Mouse (Mus musculus): ENCODE data around the gene Unc13c. TPM values are rescaled to one million over a fixed set of nuclear protein-coding genes. Genes with fewer than 3 reads are reported as not detected.

The Unc13c gene
- polyA plus RNA-seq, 1 experiment from 2014 or later: 7.6 TPM

- no peak for ATAC-seq
- no peak overlapping the region for H3K4me3 ChIP-seq (ENCODE audit: low read length)
- no peaks in the 10 kb centered on the region for H3K4me1 ChIP-seq (ENCODE audit: control insufficient read depth, insufficient read depth, low read depth, low read length)
- no peaks in the 10 kb centered on the region for H3K9me3 ChIP-seq (ENCODE audit: control insufficient read depth, low read length)
- no peaks in the 10 kb centered on the region for H3K36me3 ChIP-seq (ENCODE audit: control insufficient read depth, insufficient read depth, low read length)
- H3K27ac ChIP-seq (ENCODE audit: low read depth, low read length): no peak overlapping the region
- no peak overlapping the region for H3K4me2 ChIP-seq (ENCODE audit: low read length)
- H3K27me3 ChIP-seq (replicated peaks; ENCODE audit: control insufficient read depth, insufficient read depth, low read length): no peaks in the 10 kb centered on the region
- H3K9ac ChIP-seq (ENCODE audit: low read depth, low read length): no peak overlapping the region
- WGBS: 55% methylated on average over 2 of the region's 2 CpGs
These were observed 271.7 kb downstream of the Unc13c start for GRCm38 (mm10) chr9:73697103-73697502.

GRCm38 (mm10) chr9:73681580-73681979 is 287.2 kb downstream of the Unc13c start:
- Histone ChIP-seq H3K36me3 (ENCODE audit: control insufficient read depth, insufficient read depth, low read length) (no peaks in the 10 kb centered on the region), H3K27me3 (replicated peaks; ENCODE audit: control insufficient read depth, insufficient read depth, low read length) (no peaks in the 10 kb centered on the region), H3K4me1 (ENCODE audit: control insufficient read depth, insufficient read depth, low read depth, low read length) (no peaks in the 10 kb centered on the region), H3K4me2 (ENCODE audit: low read length) (no peak overlapping the region), H3K9me3 (ENCODE audit: control insufficient read depth, low read length) (no peaks in the 10 kb centered on the region), H3K4me3 (ENCODE audit: low read length) (no peak overlapping the region), H3K27ac (ENCODE audit: low read depth, low read length) (no peak overlapping the region), H3K9ac (ENCODE audit: low read depth, low read length) (no peak overlapping the region)
- 73% methylated on average over 2 of the region's 2 CpGs for WGBS
- no peak for ATAC-seq

GRCm38 (mm10) chr9:73680545-73681495 is 287.9 kb downstream of the Unc13c start:
- H3K4me3 ChIP-seq (ENCODE audit: low read length): no peak overlapping the region
- H3K36me3 ChIP-seq (ENCODE audit: control insufficient read depth, insufficient read depth, low read length): no peaks in the 10 kb centered on the region
- H3K4me1 ChIP-seq (ENCODE audit: control insufficient read depth, insufficient read depth, low read depth, low read length): no peaks in the 10 kb centered on the region
- no peaks in the 10 kb centered on the region for H3K27me3 ChIP-seq (replicated peaks; ENCODE audit: control insufficient read depth, insufficient read depth, low read length)
- no peak overlapping the region for H3K27ac ChIP-seq (ENCODE audit: low read depth, low read length)
- 52% methylated on average over 13 of the region's 13 CpGs for WGBS
- H3K4me2 ChIP-seq (ENCODE audit: low read length): no peak overlapping the region
- H3K9me3 ChIP-seq (ENCODE audit: control insufficient read depth, low read length): no peaks in the 10 kb centered on the region
- ATAC-seq: peak; percentile 67
- no peak overlapping the region for H3K9ac ChIP-seq (ENCODE audit: low read depth, low read length)

GRCm38 (mm10) chr9:73671656-73672212 is 297.0 kb downstream of the Unc13c start:
- Histone ChIP-seq H3K27ac (ENCODE audit: low read depth, low read length) (no peak overlapping the region), H3K4me1 (ENCODE audit: control insufficient read depth, insufficient read depth, low read depth, low read length) (no peaks in the 10 kb centered on the region), H3K4me2 (ENCODE audit: low read length) (no peak overlapping the region), H3K36me3 (ENCODE audit: control insufficient read depth, insufficient read depth, low read length) (no peaks in the 10 kb centered on the region), H3K27me3 (replicated peaks; ENCODE audit: control insufficient read depth, insufficient read depth, low read length) (no peaks in the 10 kb centered on the region), H3K4me3 (ENCODE audit: low read length) (no peak overlapping the region), H3K9me3 (ENCODE audit: control insufficient read depth, low read length) (no peaks in the 10 kb centered on the region), H3K9ac (ENCODE audit: low read depth, low read length) (no peak overlapping the region)
- WGBS: 41% methylated on average over 6 of the region's 6 CpGs
- ATAC-seq: no peak

- H3K4me1 ChIP-seq (ENCODE audit: control insufficient read depth, insufficient read depth, low read depth, low read length): no peaks in the 10 kb centered on the region
- H3K9ac ChIP-seq (ENCODE audit: low read depth, low read length): no peak overlapping the region
- H3K4me3 ChIP-seq (ENCODE audit: low read length): no peak overlapping the region
- H3K27ac ChIP-seq (ENCODE audit: low read depth, low read length): no peak overlapping the region
- WGBS: 84% methylated on average over 2 of the region's 2 CpGs
- H3K27me3 ChIP-seq (replicated peaks; ENCODE audit: control insufficient read depth, insufficient read depth, low read length): no peaks in the 10 kb centered on the region
- H3K4me2 ChIP-seq (ENCODE audit: low read length): no peak overlapping the region
- no peak for ATAC-seq
- H3K36me3 ChIP-seq (ENCODE audit: control insufficient read depth, insufficient read depth, low read length): no peaks in the 10 kb centered on the region
- H3K9me3 ChIP-seq (ENCODE audit: control insufficient read depth, low read length): no peaks in the 10 kb centered on the region
These were observed 298.7 kb downstream of the Unc13c start for GRCm38 (mm10) chr9:73670040-73670439.

- no peaks in the 10 kb centered on the region for H3K9me3 ChIP-seq (ENCODE audit: control insufficient read depth, low read length)
- H3K27me3 ChIP-seq (replicated peaks; ENCODE audit: control insufficient read depth, insufficient read depth, low read length): no peaks in the 10 kb centered on the region
- H3K36me3 ChIP-seq (ENCODE audit: control insufficient read depth, insufficient read depth, low read length): no peaks in the 10 kb centered on the region
- no peaks in the 10 kb centered on the region for H3K4me1 ChIP-seq (ENCODE audit: control insufficient read depth, insufficient read depth, low read depth, low read length)
- no peak overlapping the region for H3K4me3 ChIP-seq (ENCODE audit: low read length)
- no peak overlapping the region for H3K4me2 ChIP-seq (ENCODE audit: low read length)
- 91% methylated on average over 7 of the region's 7 CpGs for WGBS
- no peak overlapping the region for H3K9ac ChIP-seq (ENCODE audit: low read depth, low read length)
- no peak overlapping the region for H3K27ac ChIP-seq (ENCODE audit: low read depth, low read length)
- no peak for ATAC-seq
These were observed 305.9 kb downstream of the Unc13c start for GRCm38 (mm10) chr9:73662839-73663238.

GRCm38 (mm10) chr9:73649088-73649487 is 319.7 kb downstream of the Unc13c start:
- no peaks in the 10 kb centered on the region for H3K4me1 ChIP-seq (ENCODE audit: control insufficient read depth, insufficient read depth, low read depth, low read length)
- no peak overlapping the region for H3K4me2 ChIP-seq (ENCODE audit: low read length)
- H3K9me3 ChIP-seq (ENCODE audit: control insufficient read depth, low read length): no peaks in the 10 kb centered on the region
- peaks cover 2% of the 10 kb centered on the region; the same call in 1 of the 2 replicates for H3K36me3 ChIP-seq (ENCODE audit: control insufficient read depth, insufficient read depth, low read length)
- no peak for ATAC-seq
- H3K27me3 ChIP-seq (replicated peaks; ENCODE audit: control insufficient read depth, insufficient read depth, low read length): no peaks in the 10 kb centered on the region
- WGBS: 86% methylated on average over 1 of the region's 1 CpGs
- no peak overlapping the region for H3K9ac ChIP-seq (ENCODE audit: low read depth, low read length)
- H3K4me3 ChIP-seq (ENCODE audit: low read length): no peak overlapping the region
- H3K27ac ChIP-seq (ENCODE audit: low read depth, low read length): no peak overlapping the region

GRCm38 (mm10) chr9:73638119-73638518 is 330.6 kb downstream of the Unc13c start:
- no peaks in the 10 kb centered on the region for H3K4me1 ChIP-seq (ENCODE audit: control insufficient read depth, insufficient read depth, low read depth, low read length)
- H3K4me2 ChIP-seq (ENCODE audit: low read length): no peak overlapping the region
- H3K9me3 ChIP-seq (ENCODE audit: control insufficient read depth, low read length): no peaks in the 10 kb centered on the region
- H3K27ac ChIP-seq (ENCODE audit: low read depth, low read length): no peak overlapping the region
- H3K9ac ChIP-seq (ENCODE audit: low read depth, low read length): no peak overlapping the region
- H3K36me3 ChIP-seq (ENCODE audit: control insufficient read depth, insufficient read depth, low read length): no peaks in the 10 kb centered on the region
- WGBS: 91% methylated on average over 1 of the region's 1 CpGs
- ATAC-seq: no peak
- no peaks in the 10 kb centered on the region for H3K27me3 ChIP-seq (replicated peaks; ENCODE audit: control insufficient read depth, insufficient read depth, low read length)
- no peak overlapping the region for H3K4me3 ChIP-seq (ENCODE audit: low read length)

GRCm38 (mm10) chr9:73625171-73625570 is 343.6 kb downstream of the Unc13c start:
- no peak overlapping the region for H3K4me3 ChIP-seq (ENCODE audit: low read length)
- H3K4me2 ChIP-seq (ENCODE audit: low read length): no peak overlapping the region
- no peaks in the 10 kb centered on the region for H3K4me1 ChIP-seq (ENCODE audit: control insufficient read depth, insufficient read depth, low read depth, low read length)
- ATAC-seq: no peak
- no peak overlapping the region for H3K27ac ChIP-seq (ENCODE audit: low read depth, low read length)
- 71% methylated on average over 1 of the region's 1 CpGs for WGBS
- no peak overlapping the region for H3K9ac ChIP-seq (ENCODE audit: low read depth, low read length)
- no peaks in the 10 kb centered on the region for H3K27me3 ChIP-seq (replicated peaks; ENCODE audit: control insufficient read depth, insufficient read depth, low read length)
- H3K9me3 ChIP-seq (ENCODE audit: control insufficient read depth, low read length): peaks cover 2% of the 10 kb centered on the region; the same call in 1 of the 2 replicates
- H3K36me3 ChIP-seq (ENCODE audit: control insufficient read depth, insufficient read depth, low read length): no peaks in the 10 kb centered on the region

Measured in hindbrain, embryonic 16.5 days (tissue).